Mouse (Mus musculus): Measurements from ENCODE around the gene Sde2. TPM values are rescaled to one million over a fixed set of nuclear protein-coding genes. Genes with fewer than 3 reads are reported as not detected.

The Sde2 gene
- polyA plus RNA-seq (2012; ENCODE audit: low replicate concordance) = 3.2 and 14.2 TPM in 2 replicates

GRCm38 (mm10) chr1:180850316-180851270 lies at the start of gene Sde2:
Gene Sde2 (plus strand): TSS chr1:180851127.

GRCm38 (mm10) chr1:180813885-180814740 lies 36.8 kb upstream of the Sde2 start, which contains the start of gene H3f3a:
Gene H3f3a (minus strand): TSS chr1:180813943.

GRCm38 (mm10) chr1:180892808-180893207 lies 41.9 kb downstream of the Sde2 start, which contains the start of gene Lefty2:
Gene Lefty2 (plus strand): TSS chr1:180893108.

GRCm38 (mm10) chr1:180904039-180904814 lies 53.3 kb downstream of the Sde2 start, which contains the start of gene Pycr2:
Gene Pycr2 (plus strand): TSS chr1:180904293.

Other genes starting within 250 kb of the Sde2 start
- gene Lin9, start 210.0 kb upstream of the Sde2 start, polyA plus RNA-seq (2012; ENCODE audit: low replicate concordance) = 0.07 and 1.2 TPM in 2 replicates
- not detected in 2 replicates for gene Mixl1, start 154.1 kb upstream of the Sde2 start, polyA plus RNA-seq (2012; ENCODE audit: low replicate concordance)
- 3.6 and 4.6 TPM in 2 replicates for gene Acbd3, start 125.1 kb upstream of the Sde2 start, polyA plus RNA-seq (2012; ENCODE audit: low replicate concordance)
- gene H3f3a, start 37.2 kb upstream of the Sde2 start, polyA plus RNA-seq (2012; ENCODE audit: low replicate concordance) = 59.5 and 513 TPM in 2 replicates
- gene Lefty2, start 42.0 kb downstream of the Sde2 start, polyA plus RNA-seq (2012; ENCODE audit: low replicate concordance) = not detected in 2 replicates
- 353 and 400 TPM in 2 replicates for gene Pycr2, start 53.2 kb downstream of the Sde2 start, polyA plus RNA-seq (2012; ENCODE audit: low replicate concordance)
- gene Lefty1, start 83.9 kb downstream of the Sde2 start, polyA plus RNA-seq (2012; ENCODE audit: low replicate concordance) = 10.0 and 16.2 TPM in 2 replicates
- gene Tmem63a, start 91.2 kb downstream of the Sde2 start, polyA plus RNA-seq (2012; ENCODE audit: low replicate concordance) = 15.9 and 22.0 TPM in 2 replicates
- 2.3 and 3.0 TPM in 2 replicates for gene Ephx1, start 169.8 kb downstream of the Sde2 start, polyA plus RNA-seq (2012; ENCODE audit: low replicate concordance)
- gene 9130409I23Rik, start 200.1 kb downstream of the Sde2 start, polyA plus RNA-seq (2012; ENCODE audit: low replicate concordance) = not detected in 2 replicates